Mouse (Mus musculus): ENCODE data around the gene Pih1d1. TPM values are rescaled to one million over a fixed set of nuclear protein-coding genes. Genes with fewer than 3 reads are reported as not detected.

Pih1d1 gene
- polyA plus RNA-seq, 1 experiment from 2014 or later = 86.2 TPM

DNA sequence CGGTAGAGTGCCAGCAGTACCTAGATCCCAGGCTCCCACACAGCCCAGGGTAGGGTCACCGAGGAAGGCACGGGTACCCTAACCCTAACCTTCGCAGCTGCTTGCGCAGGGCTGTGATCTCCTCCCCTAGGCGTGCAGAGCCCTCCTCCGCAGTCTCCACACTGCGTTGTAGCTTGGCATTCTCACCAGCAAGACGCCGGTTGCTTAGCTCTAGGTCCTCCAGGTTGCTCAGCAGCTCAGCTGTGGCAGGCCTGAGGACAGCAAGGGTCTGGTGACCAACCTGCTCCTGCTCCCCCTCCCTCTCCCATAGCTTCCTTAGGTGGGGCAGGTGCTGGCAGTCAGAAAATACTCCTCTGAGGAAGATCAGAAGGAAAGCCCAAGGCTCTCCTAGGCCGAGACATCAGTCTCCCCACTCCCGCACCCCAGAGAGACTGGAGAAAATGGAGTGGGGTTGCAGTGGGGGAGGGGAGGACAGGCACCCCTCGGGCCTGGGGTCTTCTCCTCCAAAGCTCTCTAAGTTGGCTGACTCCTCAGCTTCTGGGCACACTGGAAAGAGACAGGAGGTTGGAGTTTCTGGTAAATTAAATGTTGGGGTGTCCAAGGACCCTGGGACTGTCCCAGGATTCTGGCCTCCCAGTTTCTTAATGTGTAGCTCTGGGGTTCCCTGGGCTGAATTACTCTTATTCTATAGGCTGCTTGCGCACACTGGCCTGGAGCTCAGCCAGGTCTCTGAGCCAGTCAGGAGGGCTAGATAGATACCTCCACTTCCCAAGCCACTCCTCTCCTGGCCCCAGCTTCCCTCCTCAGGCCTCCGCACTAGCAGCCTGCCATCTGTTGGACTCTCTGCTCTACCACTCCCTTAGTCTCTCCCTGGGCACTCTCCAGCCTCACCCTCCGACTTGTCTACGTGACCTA is 40.0 kb downstream of the Pih1d1 start:
- peaks cover 65% of the 10 kb centered on the region for H3K27me3 ChIP-seq (replicated peaks)
- no peak overlapping the region for H3K4me3 ChIP-seq
- H3K9me3 ChIP-seq (replicated peaks) = no peaks in the 10 kb centered on the region
- H3K4me1 ChIP-seq (replicated peaks) = peaks cover 23% of the 10 kb centered on the region
- ATAC-seq (ENCODE audit: insufficient number of reproducible peaks, low FRiP score) = no peak
- H3K4me2 ChIP-seq = no peak overlapping the region
- no peak overlapping the region for H3K27ac ChIP-seq (ENCODE audit: poor library complexity, severe bottlenecking)
- H3K36me3 ChIP-seq = no peaks in the 10 kb centered on the region
- WGBS = 70% methylated on average over 17 of the region's 17 CpGs
- no peak overlapping the region for H3K9ac ChIP-seq

DNA sequence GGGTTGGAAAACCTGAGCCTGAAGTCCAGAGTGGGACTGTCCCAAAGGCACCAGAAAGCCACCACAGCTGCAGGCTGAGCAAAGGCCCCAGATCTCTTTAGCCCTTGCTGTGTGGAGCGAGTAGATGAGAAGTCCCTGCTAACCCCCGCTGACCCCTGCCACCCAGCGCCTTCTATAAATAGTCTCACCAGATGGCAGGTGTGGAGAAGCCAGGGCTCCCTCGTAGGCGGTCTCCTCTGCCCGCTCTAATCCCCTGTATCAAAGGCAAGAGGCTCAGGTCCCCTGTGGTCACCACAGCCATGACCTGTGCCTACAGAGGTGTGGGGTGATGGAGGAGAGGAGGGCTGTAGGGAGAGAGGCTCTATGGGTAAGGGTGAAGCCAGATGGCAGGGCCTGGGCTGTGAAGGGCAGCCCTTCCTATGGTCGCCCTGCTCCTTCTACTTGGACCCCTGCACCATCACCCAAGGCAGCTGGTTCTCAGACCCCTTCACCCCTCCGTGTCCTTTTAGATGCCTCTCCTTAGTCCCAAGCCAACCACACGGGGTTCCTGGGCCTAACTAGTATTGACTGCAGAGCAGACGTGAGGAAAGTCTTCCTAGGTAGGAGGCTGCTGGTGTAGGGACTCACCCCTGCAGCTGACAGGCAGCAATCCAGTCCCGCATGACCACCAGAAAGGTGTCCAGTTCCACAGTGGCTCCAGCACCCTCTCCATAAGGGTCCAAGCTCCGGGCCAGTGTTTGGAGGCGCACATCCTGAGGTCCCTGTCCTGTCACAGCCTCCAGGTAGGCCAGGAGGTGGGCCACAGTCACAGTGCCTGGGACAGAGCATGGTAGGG is 41.5 kb downstream of the Pih1d1 start:
- Histone ChIP-seq H3K27me3 (replicated peaks) (peaks cover 62% of the 10 kb centered on the region), H3K36me3 (no peaks in the 10 kb centered on the region), H3K4me3 (no peak overlapping the region), H3K27ac (ENCODE audit: poor library complexity, severe bottlenecking) (no peak overlapping the region), H3K4me2 (no peak overlapping the region), H3K9ac (no peak overlapping the region), H3K4me1 (replicated peaks) (peaks cover 23% of the 10 kb centered on the region), H3K9me3 (replicated peaks) (no peaks in the 10 kb centered on the region)
- 44% methylated on average over 13 of the region's 13 CpGs for WGBS
- ATAC-seq (ENCODE audit: insufficient number of reproducible peaks, low FRiP score) = no peak

DNA sequence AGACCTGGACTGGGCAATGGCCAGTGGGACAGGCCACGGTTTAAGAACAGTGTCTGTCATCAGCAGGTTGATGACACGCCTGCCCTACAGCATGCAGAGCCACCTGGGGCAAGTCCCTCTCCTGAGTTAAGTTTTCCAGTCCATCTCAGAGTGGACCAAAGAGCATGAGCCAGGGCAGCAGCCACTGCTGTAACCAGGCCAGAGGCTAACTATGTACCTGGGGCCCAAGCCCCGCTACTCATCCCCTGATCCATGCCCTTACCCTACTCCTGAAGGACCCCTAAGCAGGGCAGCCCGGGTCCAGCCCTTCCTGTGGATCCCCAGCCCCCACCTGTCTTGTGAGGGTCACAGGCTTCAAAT is 42.1 kb downstream of the Pih1d1 start:
- Histone ChIP-seq H3K27ac (ENCODE audit: poor library complexity, severe bottlenecking) (no peak overlapping the region), H3K27me3 (replicated peaks) (peaks cover 60% of the 10 kb centered on the region), H3K4me1 (replicated peaks) (peaks cover 19% of the 10 kb centered on the region), H3K9ac (no peak overlapping the region), H3K9me3 (replicated peaks) (no peaks in the 10 kb centered on the region), H3K4me2 (no peak overlapping the region), H3K4me3 (no peak overlapping the region), H3K36me3 (no peaks in the 10 kb centered on the region)
- 76% methylated on average over 4 of the region's 4 CpGs for WGBS
- ATAC-seq (ENCODE audit: insufficient number of reproducible peaks, low FRiP score) = no peak

DNA sequence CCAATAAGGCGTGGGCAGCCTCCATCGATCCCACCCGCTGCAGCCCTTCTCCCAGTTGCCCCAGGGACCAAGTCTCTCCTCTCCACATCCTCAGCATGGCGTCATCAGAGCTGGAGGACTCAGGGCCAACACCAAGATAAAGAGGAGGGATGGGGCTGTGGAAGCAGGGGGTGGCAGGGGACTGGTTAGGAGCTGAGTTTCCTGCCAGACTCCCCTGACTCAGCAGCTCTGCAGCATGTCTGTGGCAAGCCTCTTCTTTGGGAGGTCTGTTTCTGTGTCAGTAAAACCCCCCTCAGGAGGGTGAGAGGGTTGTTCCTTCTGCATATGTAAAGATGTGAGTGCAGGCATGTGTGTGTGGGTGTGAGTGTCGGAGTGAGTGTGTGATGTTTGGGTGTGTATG is 42.9 kb downstream of the Pih1d1 start:
- 59% methylated on average over 5 of the region's 5 CpGs for WGBS
- Histone ChIP-seq H3K9ac (no peak overlapping the region), H3K36me3 (no peaks in the 10 kb centered on the region), H3K27ac (ENCODE audit: poor library complexity, severe bottlenecking) (no peak overlapping the region), H3K27me3 (replicated peaks) (peaks cover 54% of the 10 kb centered on the region), H3K4me2 (no peak overlapping the region), H3K9me3 (replicated peaks) (no peaks in the 10 kb centered on the region), H3K4me1 (replicated peaks) (peaks cover 12% of the 10 kb centered on the region), H3K4me3 (no peak overlapping the region)
- ATAC-seq (ENCODE audit: insufficient number of reproducible peaks, low FRiP score) = no peak

DNA sequence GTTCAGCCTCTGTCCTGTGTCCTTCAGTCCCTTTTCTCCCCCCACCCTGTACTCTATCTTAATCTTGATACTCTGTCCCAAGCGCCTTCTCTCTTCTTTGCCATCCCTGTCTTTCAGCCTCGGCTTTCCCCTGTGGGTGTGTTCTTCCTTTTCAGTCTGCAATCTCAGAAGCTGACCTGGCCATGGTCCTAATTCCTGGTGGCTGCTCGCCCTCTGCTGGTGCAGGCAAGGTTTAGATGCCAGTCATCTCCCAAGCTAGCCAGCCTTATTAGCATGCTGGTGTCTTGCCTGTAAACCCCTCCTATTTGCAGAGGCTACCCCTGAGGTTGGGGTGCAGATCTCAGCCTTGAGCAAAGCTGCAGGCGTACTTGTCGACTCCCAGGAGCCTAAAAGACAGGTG is 44.3 kb downstream of the Pih1d1 start:
- Histone ChIP-seq H3K9me3 (replicated peaks) (no peaks in the 10 kb centered on the region), H3K4me3 (no peak overlapping the region), H3K4me1 (replicated peaks) (peaks cover 19% of the 10 kb centered on the region), H3K4me2 (no peak overlapping the region), H3K36me3 (no peaks in the 10 kb centered on the region), H3K27me3 (replicated peaks) (peaks cover 49% of the 10 kb centered on the region), H3K27ac (ENCODE audit: poor library complexity, severe bottlenecking) (no peak overlapping the region), H3K9ac (peak overlapping the region; percentile 59)
- ATAC-seq (ENCODE audit: insufficient number of reproducible peaks, low FRiP score) = no peak
- WGBS = 9% methylated on average over 5 of the region's 5 CpGs

DNA sequence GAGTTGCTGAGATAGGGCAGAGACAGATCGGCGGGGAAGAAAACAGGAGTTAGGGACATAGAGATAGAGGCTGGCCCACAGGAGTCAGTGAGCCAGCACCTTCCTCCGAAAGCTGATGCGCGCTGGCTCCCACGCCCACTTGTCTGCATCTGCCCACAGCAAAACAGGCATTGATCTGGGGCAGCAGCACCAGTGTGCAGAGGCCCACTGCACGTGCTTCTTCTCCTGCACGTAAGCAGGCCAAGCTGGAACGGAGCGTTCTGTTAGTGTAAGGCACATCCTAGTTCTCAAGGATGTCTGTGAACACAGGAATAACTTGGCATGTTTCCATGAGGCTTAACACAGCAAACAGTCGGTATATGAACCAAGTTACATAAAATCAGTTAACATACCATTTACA is 44.9 kb downstream of the Pih1d1 start:
- H3K9ac ChIP-seq = no peak overlapping the region
- H3K4me2 ChIP-seq = no peak overlapping the region
- peaks cover 47% of the 10 kb centered on the region for H3K27me3 ChIP-seq (replicated peaks)
- no peak overlapping the region for H3K4me3 ChIP-seq
- ATAC-seq (ENCODE audit: insufficient number of reproducible peaks, low FRiP score) = no peak
- no peaks in the 10 kb centered on the region for H3K9me3 ChIP-seq (replicated peaks)
- WGBS = 72% methylated on average over 11 of the region's 11 CpGs
- H3K27ac ChIP-seq (ENCODE audit: poor library complexity, severe bottlenecking) = no peak overlapping the region
- H3K4me1 ChIP-seq (replicated peaks) = peaks cover 19% of the 10 kb centered on the region
- no peaks in the 10 kb centered on the region for H3K36me3 ChIP-seq

DNA sequence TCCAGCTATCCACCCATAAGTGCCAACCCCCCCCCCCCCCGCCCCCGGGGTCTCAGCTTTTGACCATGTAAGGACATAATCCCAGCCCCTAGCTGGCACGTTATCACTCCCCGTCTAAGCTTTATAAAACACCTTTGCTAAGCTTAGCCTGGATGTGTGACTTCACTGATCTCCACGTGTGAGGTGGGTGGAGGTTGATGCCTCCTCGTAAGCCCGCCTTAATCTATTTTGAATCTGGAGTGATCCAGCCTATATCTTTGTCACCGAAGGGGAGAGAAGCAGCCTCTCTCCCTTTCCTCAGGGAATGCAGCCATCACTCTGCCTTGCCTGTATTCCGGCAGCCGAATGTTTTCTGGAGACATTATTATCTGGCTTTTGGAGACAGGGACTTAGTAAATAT is 48.6 kb downstream of the Pih1d1 start:
- H3K27ac ChIP-seq (ENCODE audit: poor library complexity, severe bottlenecking) = no peak overlapping the region

DNA sequence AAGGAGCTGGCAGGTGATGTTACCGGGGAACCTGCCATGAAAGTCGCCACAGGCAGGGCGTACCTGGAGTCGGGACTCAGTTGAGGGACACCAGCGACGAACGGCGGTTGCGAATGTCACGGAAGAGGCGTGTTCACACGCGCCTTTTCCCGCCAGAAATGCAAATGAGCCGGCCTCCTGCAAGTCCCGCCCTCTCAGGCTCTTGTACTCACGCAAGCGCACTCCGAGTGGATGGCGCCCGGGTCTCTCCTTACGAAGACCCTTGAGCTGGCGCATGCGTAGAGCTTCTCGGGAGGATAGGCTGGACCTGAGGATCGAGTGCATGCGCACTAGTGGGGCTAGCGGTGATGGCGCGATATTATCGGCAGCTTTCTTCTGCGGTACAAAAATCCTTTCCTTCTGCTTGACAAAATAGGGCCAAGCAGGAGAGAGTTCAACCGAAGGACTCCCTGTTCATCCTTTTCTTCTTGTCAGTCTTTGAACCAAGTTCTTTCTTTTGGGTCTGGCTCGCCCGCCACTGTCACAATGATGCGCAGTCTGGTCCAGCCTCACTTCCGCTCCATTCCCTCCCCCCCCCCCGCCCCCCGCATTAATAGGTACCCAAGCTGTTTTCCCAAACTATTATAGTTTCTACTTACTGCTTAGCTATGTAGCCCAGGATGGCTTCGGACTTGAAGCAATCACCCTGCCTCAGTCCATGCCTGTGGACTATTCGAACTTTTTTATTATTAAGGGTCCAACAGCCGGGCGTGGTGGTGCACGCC is 50.5 kb downstream of the Pih1d1 start, which contains the start of gene Ccdc155:
Ccdc155 (minus strand) TSS at position 513 of the 764 bp plus-strand sequence.
- WGBS = 8% methylated on average over 44 of the region's 44 CpGs
- H3K36me3 ChIP-seq = no peaks in the 10 kb centered on the region
- peaks cover 29% of the 10 kb centered on the region for H3K27me3 ChIP-seq (replicated peaks)
- H3K9me3 ChIP-seq (replicated peaks) = no peaks in the 10 kb centered on the region
- peak within 1 kb of the TSS; percentile 68 for H3K4me2 ChIP-seq
- peak within 1 kb of the TSS; percentile 57 for H3K9ac ChIP-seq
- H3K4me1 ChIP-seq (replicated peaks) = peaks cover 9% of the 10 kb centered on the region
- peak within 1 kb of the TSS; percentile 47 for H3K4me3 ChIP-seq
- H3K27ac ChIP-seq (ENCODE audit: poor library complexity, severe bottlenecking) = no peak within 1 kb of the TSS
- peak; percentile 88 for ATAC-seq (ENCODE audit: insufficient number of reproducible peaks, low FRiP score)

More for the DNA sequence above, 48.6 kb downstream of the Pih1d1 start:
- peak overlapping the region; percentile 13; the same call in 1 of the 2 replicates for H3K9ac ChIP-seq
- 17% methylated on average over 10 of the region's 10 CpGs for WGBS
- H3K36me3 ChIP-seq = no peaks in the 10 kb centered on the region
- no peak overlapping the region for H3K4me3 ChIP-seq
- ATAC-seq (ENCODE audit: insufficient number of reproducible peaks, low FRiP score) = no peak
- H3K27me3 ChIP-seq (replicated peaks) = peaks cover 34% of the 10 kb centered on the region
- no peak overlapping the region for H3K4me2 ChIP-seq
- no peaks in the 10 kb centered on the region for H3K9me3 ChIP-seq (replicated peaks)
- H3K4me1 ChIP-seq (replicated peaks) = peaks cover 9% of the 10 kb centered on the region

DNA sequence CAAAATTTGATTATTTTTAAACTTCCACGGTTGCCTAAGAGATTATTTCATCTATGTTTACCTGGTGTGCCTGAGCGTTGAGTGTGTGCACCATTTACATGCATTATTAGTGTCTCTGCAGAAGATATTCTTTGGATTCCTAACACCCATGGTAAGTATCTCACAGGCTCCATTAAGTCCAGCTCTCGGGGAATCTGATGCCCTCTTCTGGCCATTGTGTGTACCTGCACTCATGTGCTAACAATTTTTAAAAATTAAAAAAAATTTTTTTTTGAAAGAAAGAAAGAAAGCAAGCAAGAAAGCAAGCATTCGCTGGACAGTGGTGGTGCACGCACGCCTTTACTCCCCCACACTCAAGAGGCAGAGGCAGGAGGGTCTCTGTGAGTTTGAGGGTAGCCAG is 54.2 kb downstream of the Pih1d1 start:
- Histone ChIP-seq H3K27ac (ENCODE audit: poor library complexity, severe bottlenecking) (no peak overlapping the region), H3K27me3 (replicated peaks) (peaks cover 37% of the 10 kb centered on the region), H3K4me2 (no peak overlapping the region), H3K4me1 (replicated peaks) (peaks cover 6% of the 10 kb centered on the region), H3K4me3 (no peak overlapping the region), H3K9me3 (replicated peaks) (no peaks in the 10 kb centered on the region), H3K36me3 (no peaks in the 10 kb centered on the region), H3K9ac (no peak overlapping the region)
- ATAC-seq (ENCODE audit: insufficient number of reproducible peaks, low FRiP score) = no peak
- 72% methylated on average over 6 of the region's 6 CpGs for WGBS
